Comparison of ENCODE assay signal across 8 mouse cellular contexts in genomic region chr13:3477997-3478728, GRCm38 (mm10). TPM values are rescaled to one million over a fixed set of nuclear protein-coding genes. Genes with fewer than 3 reads are reported as not detected.
DNase-seq lines count a peak whose midpoint lies in the region; ATAC-seq and TF ChIP-seq lines count a peak whose summit lies in the region.

No protein-coding gene starts in this region.

- no peaks in the 10 kb centered on the region for H3K4me1 ChIP-seq in hindbrain, postnatal 0 days (ENCODE audit: insufficient read depth, low read length)

- peak overlapping the region; percentile 90 for H3K4me2 ChIP-seq in hindbrain, postnatal 0 days (ENCODE audit: low read depth, low read length)

- H3K9ac ChIP-seq in hindbrain, postnatal 0 days (replicated peaks; ENCODE audit: low read length), result peak overlapping the region; percentile 63

- ATAC-seq in Patski, result peak; percentile 35
- peak; percentile 100 for ATAC-seq in frontal cortex, adult (ENCODE audit: low TSS enrichment)
- ATAC-seq in hindbrain, postnatal 0 days, result peak; percentile 98

- POLR2A ChIA-PET in Patski (lab: Charles Lee), result no interaction called here

- CTCF ChIA-PET in Patski (lab: Charles Lee), result no interaction called here

- 3% methylated on average over 41 of the region's 45 CpGs for WGBS in hindbrain, postnatal 0 days

- H3K4me3 ChIP-seq in hindbrain, postnatal 0 days (ENCODE audit: low read length), result peak overlapping the region; percentile 69

- H3K27ac ChIP-seq in hindbrain, postnatal 0 days, result peak overlapping the region; percentile 21; the same call in 1 of the 2 replicates

- no peak for TF ChIP-seq CTCF in Patski (IDR thresholded peaks at IDR 0.05)
- no peak for TF ChIP-seq CTCF in hindbrain, postnatal 0 days (IDR thresholded peaks at IDR 0.05; ENCODE audit: low read depth)

- peaks cover 25% of the 10 kb centered on the region for H3K27me3 ChIP-seq in Patski
- no peaks in the 10 kb centered on the region for H3K27me3 ChIP-seq in hindbrain, postnatal 0 days (ENCODE audit: insufficient read depth, low read length)

- in situ Hi-C loops in Patski (cut with MboI; ENCODE audit: low pct_unique_long_range_greater_than_20kb), result no loop called here

- H3K36me3 ChIP-seq in hindbrain, postnatal 0 days (ENCODE audit: insufficient read depth, low read length), result no peaks in the 10 kb centered on the region

- no peak for DNase-seq in Patski (ENCODE audit: low read depth, low spot score)
- DNase-seq in cerebellum, adult 8-10 months, result peak; percentile 62
- DNase-seq in hindbrain, postnatal 0 days (ENCODE audit: low spot score), result peak; percentile 77
- DNase-seq in left cerebral cortex, adult 18-20 months (ENCODE audit: low spot score in 2 of 2), result peak; percentile 47 to 58
- peak; percentile 71 for DNase-seq in lung, postnatal 36 days
- peak; percentile 36 for DNase-seq in retina, postnatal 7 days (ENCODE audit: low read depth, low spot score)
- peak; percentile 27 for DNase-seq in urinary bladder, postnatal 25 days (ENCODE audit: low spot score)

- no peaks in the 10 kb centered on the region for H3K9me3 ChIP-seq in hindbrain, postnatal 0 days (ENCODE audit: low read length)

RNA-seq across cellular contexts. Expression of gene Gdi2, which starts 59.7 kb away (rescaled TPM):
- polyA plus RNA-seq in Patski (2021), result 436 TPM
- 185 and 300 TPM in 2 replicates for total RNA-seq in hindbrain, postnatal 0 days (2014; rRNA removed)
- 396 and 400 TPM in 2 replicates for polyA plus RNA-seq in hindbrain, postnatal 0 days (2015; fragmentation: Nextera tagmentation; extraction: Ambion mirVana)
- total RNA-seq in left cerebral cortex, adult 18-20 months (2021), result 100 to 1,000 TPM; 313 to 314 TPM

Comparison
In these comparisons a context has a peak if more than half of its experiments do, and no peak if none do; other contexts are left out.
1. ATAC-seq: peak in every context shown above with its lines; median percentile 100 in frontal cortex, adult; 98 in hindbrain, postnatal 0 days; 35 in Patski.